In the genomic region with DNA sequence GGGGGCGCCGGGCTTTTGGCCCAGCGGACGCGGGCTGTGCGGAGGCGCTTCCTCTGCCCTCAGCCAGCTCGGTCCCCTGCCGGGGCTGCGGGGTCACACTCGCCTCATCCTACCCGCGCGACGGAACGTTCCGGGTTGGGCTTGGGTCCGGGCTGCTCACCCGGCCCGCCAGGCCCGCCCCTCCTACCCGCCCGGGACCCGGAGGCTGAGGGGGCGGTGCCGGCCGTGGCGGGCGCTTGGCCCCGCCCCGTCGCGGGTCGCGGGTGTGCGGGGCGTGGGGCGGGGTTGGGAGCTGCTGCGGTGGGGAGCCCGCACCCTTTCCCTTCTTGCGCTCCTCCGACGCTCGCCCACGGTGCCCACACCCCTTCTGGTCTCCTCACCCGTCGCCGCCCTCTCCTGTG, we compare ENCODE assay signal across 8 mouse cellular contexts. TPM values are rescaled to one million over a fixed set of nuclear protein-coding genes. Genes with fewer than 3 reads are reported as not detected.
DNase-seq lines count a peak whose midpoint lies in the region; ATAC-seq and TF ChIP-seq lines count a peak whose summit lies in the region.

No protein-coding gene starts in this region.

- no peaks in the 10 kb centered on the region for H3K27me3 ChIP-seq in myocyte (ENCODE audit: control insufficient read depth, insufficient read depth, insufficient read length)

- peak overlapping the region; percentile 50 for H3K4me3 ChIP-seq in myocyte

- peak; percentile 27 for TF ChIP-seq POLR2A in myocyte (IDR thresholded peaks at IDR 0.05; ENCODE audit: insufficient read length, low read depth)

- H3K4me2 ChIP-seq in myocyte (ENCODE audit: low read depth): peak overlapping the region; percentile 68

- peak; percentile 60 to 78 for DNase-seq in adrenal gland, adult 18-20 months (ENCODE audit: low spot score in 2 of 2)
- DNase-seq in adrenal gland, adult 8-10 months: no peak
- DNase-seq in ovary, postnatal 10 days (ENCODE audit: low spot score): peak; percentile 52
- no peak for DNase-seq in ovary, adult 18-20 months (ENCODE audit: low spot score)
- peak; percentile 67 for DNase-seq in liver
- no peak for DNase-seq in cerebellum, postnatal 4 days (ENCODE audit: low spot score in 2 of 2)

- peaks cover 45% of the 10 kb centered on the region for H3K79me2 ChIP-seq in myocyte (ENCODE audit: control insufficient read depth, insufficient read depth)

- H3ac ChIP-seq in myocyte (ENCODE audit: control insufficient read depth, insufficient read length): peak overlapping the region; percentile 83

- H3K36me3 ChIP-seq in myocyte (ENCODE audit: control insufficient read depth, insufficient read depth): no peaks in the 10 kb centered on the region

- ATAC-seq in granulocyte monocyte progenitor cell, adult 5-6 weeks (replicated peaks; ENCODE audit: poor library complexity, severe bottlenecking): peak; percentile 24

TF ChIP-seq in myocyte, 11 proteins besides CTCF, POLR2A, EP300 and RAD21:
- TF ChIP-seq POLR2AphosphoS2 (IDR thresholded peaks at IDR 0.05; ENCODE audit: insufficient read length, low read depth): no peak
- peak in 1 of 3 experiments; percentile 23 for TF ChIP-seq MYOG (IDR thresholded peaks at IDR 0.05; ENCODE audit: control insufficient read depth in 1 of 3, insufficient read depth in 1 of 3, insufficient read length in 2 of 3, low read depth in 2 of 3)
- no peak for TF ChIP-seq MAX (IDR thresholded peaks at IDR 0.05; ENCODE audit: low read depth)
- TF ChIP-seq E2F4 (IDR thresholded peaks at IDR 0.05; ENCODE audit: insufficient read depth): no peak
- no peak for TF ChIP-seq MYOD1 (IDR thresholded peaks at IDR 0.05; ENCODE audit: control insufficient read depth in 1 of 3, insufficient read length in 2 of 3, low read depth in 2 of 3)

RNA-seq across cellular contexts. Expression of gene A930002H24Rik, which starts 0.6 kb away (rescaled TPM):
- 1 to 10 TPM in 1 of 2 experiments, not detected in 1; 1.2 TPM for total RNA-seq in adrenal gland, adult 18-20 months (2021)
- total RNA-seq in adrenal gland, adult 8-10 months (2022): 1 to 10 TPM in 1 of 4 experiments, not detected in 3; 2.4 TPM
- not detected in 2 replicates for total RNA-seq in granulocyte monocyte progenitor cell, adult 5-6 weeks (2014; fragmentation: Nextera tagmentation)
- total RNA-seq in granulocyte monocyte progenitor cell, adult 5-6 weeks (2017): not detected in 2 replicates
- 1.6 TPM for polyA plus RNA-seq in myocyte (2012; fragmentation: generic; extraction: Trizol)

RNA-seq across cellular contexts. Expression of gene Fer, which starts 1.3 kb away (rescaled TPM):
- total RNA-seq in adrenal gland, adult 18-20 months (2021): 10 to 100 TPM; 16.4 TPM
- total RNA-seq in adrenal gland, adult 8-10 months (2022): 10 to 100 TPM; 19.0 to 25.4 (median 21.1) TPM
- total RNA-seq in granulocyte monocyte progenitor cell, adult 5-6 weeks (2014; fragmentation: Nextera tagmentation): 3.2 and 5.0 TPM in 2 replicates
- total RNA-seq in granulocyte monocyte progenitor cell, adult 5-6 weeks (2017): 8.9 and 13.4 TPM in 2 replicates
- 10.9 TPM for polyA plus RNA-seq in myocyte (2012; fragmentation: generic; extraction: Trizol)

Comparison
In these comparisons a context has a peak if more than half of its experiments do, and no peak if none do; other contexts are left out.
1. DNase-seq: peak in adrenal gland, adult 18-20 months (2 of 2), ovary, postnatal 10 days (single experiment) and liver (single experiment); none in adrenal gland, adult 8-10 months (single experiment), ovary, adult 18-20 months (single experiment) and cerebellum, postnatal 4 days (0 of 2).